Mouse (Mus musculus): ENCODE results near the gene Skiv2l.

DNA sequence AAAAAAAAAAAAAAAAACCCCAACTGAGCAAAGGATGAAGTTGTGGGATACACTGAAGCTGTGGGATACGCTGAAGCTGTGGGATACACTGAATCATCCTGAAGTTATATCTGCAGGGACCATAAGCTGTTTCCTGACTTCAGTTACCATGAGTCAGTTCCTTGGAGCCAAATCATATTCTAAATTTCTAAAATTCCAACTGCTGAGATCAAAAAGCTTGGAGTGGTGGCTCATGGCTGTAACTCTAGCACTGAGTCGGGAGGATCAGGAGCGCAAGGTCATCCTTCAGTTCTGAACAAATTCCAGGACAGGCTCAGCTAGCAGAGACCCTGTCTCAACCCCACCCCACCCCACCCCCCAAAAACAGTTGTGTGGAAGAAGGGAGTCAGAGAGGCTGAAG is 35.6 kb upstream of the Skiv2l start:
- TF ChIP-seq TCF12 (IDR thresholded peaks at IDR 0.05; ENCODE audit: insufficient read depth, poor library complexity, severe bottlenecking), result no peak
- no peak for TF ChIP-seq POLR2A (IDR thresholded peaks at IDR 0.05; ENCODE audit: insufficient read length, low read depth)
- no peak for TF ChIP-seq MYOG (IDR thresholded peaks at IDR 0.05; ENCODE audit: control insufficient read depth in 1 of 3, insufficient read depth in 1 of 3, insufficient read length in 2 of 3, low read depth in 2 of 3)
